Mouse (Mus musculus) layer of hippocampus, adult 18-20 months (tissue): ENCODE measurements at regions not wholly inside any gene's neighbourhood (a gene's known extent, or its start where the extent isn't known, plus 50 kb on each side); places are given as distances from the start of the nearest gene placed in this dataset.
"Not testable (repeated sequence)": the region's sequence is repeated elsewhere in the genome, so short reads cannot be mapped to it uniquely, and the experiment has no call there.

Source experiments
- DNase-seq, 2 experiments: peaks; one replicate each; pipeline ENCODE4 v3.0.0; 2022; ENCODE audit warnings: low spot score in 2 of 2

- peak; percentile 13 to 67 for DNase-seq
Measured at GRCm38 (mm10) chr10:62055408-62055807, 76.5 kb upstream of the Col13a1 start.

GRCm38 (mm10) chr10:62049782-62050192, 70.9 kb upstream of the Col13a1 start:
- no peak for DNase-seq

GRCm38 (mm10) chr10:62044408-62044807, 65.5 kb upstream of the Col13a1 start:
- DNase-seq, result no peak

GRCm38 (mm10) chr10:62039915-62040314, 61.0 kb upstream of the Col13a1 start:
- no peak for DNase-seq

- no peak for DNase-seq
Measured at GRCm38 (mm10) chr10:62038656-62039055, 59.7 kb upstream of the Col13a1 start.

GRCm38 (mm10) chr10:62037402-62038199, 58.7 kb upstream of the Col13a1 start:
- DNase-seq, result no peak

GRCm38 (mm10) chr10:62036815-62037214, 57.9 kb upstream of the Col13a1 start:
- DNase-seq, result no peak

GRCm38 (mm10) chr10:62034291-62034690, 55.4 kb upstream of the Col13a1 start:
- DNase-seq, result no peak

- no peak for DNase-seq
Measured at GRCm38 (mm10) chr10:62033748-62034147, 54.8 kb upstream of the Col13a1 start.

- DNase-seq, result not testable (repeated sequence)
Measured at GRCm38 (mm10) chr10:62031986-62032385, 53.1 kb upstream of the Col13a1 start.

- DNase-seq, result no peak
Measured at GRCm38 (mm10) chr10:62029271-62029670, 50.4 kb upstream of the Col13a1 start.
